Mouse (Mus musculus) cerebellum, adult 11 months (tissue): ENCODE data around the gene Gm20671.
"Not testable (repeated sequence)": the region's sequence is repeated elsewhere in the genome, so short reads cannot be mapped to it uniquely, and the experiment has no call there.

Experiments used
- DNase-seq: peaks from one replicate; pipeline ENCODE4 v3.0.0; 2022

Gm20671 gene

GRCm38 (mm10) chr5:32728300-32728699 lies 98.6 kb downstream of the Gm20671 start:
- no peak for DNase-seq

- DNase-seq: not testable (repeated sequence)
Observed at GRCm38 (mm10) chr5:32725397-32725796, 101.5 kb downstream of the Gm20671 start.

GRCm38 (mm10) chr5:32723981-32724380 lies 102.9 kb downstream of the Gm20671 start:
- DNase-seq: no peak

- DNase-seq: not testable (repeated sequence)
Observed at GRCm38 (mm10) chr5:32722711-32723110, 104.2 kb downstream of the Gm20671 start.

- no peak for DNase-seq
Observed at GRCm38 (mm10) chr5:32722263-32722662, 104.6 kb downstream of the Gm20671 start.

- no peak for DNase-seq
Observed at GRCm38 (mm10) chr5:32721316-32721715, 105.6 kb downstream of the Gm20671 start.

- DNase-seq: no peak
Observed at GRCm38 (mm10) chr5:32720416-32720815, 106.5 kb downstream of the Gm20671 start.

GRCm38 (mm10) chr5:32718916-32719315 lies 108.0 kb downstream of the Gm20671 start:
- no peak for DNase-seq

- no peak for DNase-seq
Observed at GRCm38 (mm10) chr5:32717726-32718125, 109.2 kb downstream of the Gm20671 start.

GRCm38 (mm10) chr5:32713703-32714467 lies 113.0 kb downstream of the Gm20671 start:
- DNase-seq: peak; percentile 89

GRCm38 (mm10) chr5:32713042-32713702 lies 113.7 kb downstream of the Gm20671 start:
- DNase-seq: no peak

GRCm38 (mm10) chr5:32712221-32713041 lies 114.5 kb downstream of the Gm20671 start:
- no peak for DNase-seq

- DNase-seq: no peak
Observed at GRCm38 (mm10) chr5:32711485-32711884, 115.4 kb downstream of the Gm20671 start.

GRCm38 (mm10) chr5:32706226-32706780 lies 120.6 kb downstream of the Gm20671 start:
- DNase-seq: no peak

- no peak for DNase-seq
Observed at GRCm38 (mm10) chr5:32697208-32697867, 129.6 kb downstream of the Gm20671 start.

- no peak for DNase-seq
Observed at GRCm38 (mm10) chr5:32693411-32693810, 133.5 kb downstream of the Gm20671 start.
